Comparison of ENCODE assay signal across 24 mouse cellular contexts in genomic region chr15:64621876-64622275, GRCm38 (mm10).
DNase-seq lines count a peak whose midpoint lies in the region; TF ChIP-seq lines count a peak whose summit lies in the region.
"Had no signal": no experiment of that assay in that cellular context is flagged by ENCODE, and none has a peak within 500 bp of the region (broad histone marks: within the 10 kb centered on the region; RNA-seq: fewer than 3 reads in every experiment).

No protein-coding gene starts in this region.

- H3K27me3 ChIP-seq in myocyte (ENCODE audit: control insufficient read depth, insufficient read depth, insufficient read length): no peaks in the 10 kb centered on the region
- H3K27me3 ChIP-seq: intestine, embryonic 15.5 days; limb, embryonic 13.5 days; liver, embryonic 12.5 days had no signal

- intact Hi-C loops in gastrocnemius, postnatal 14 days (cut with DNase I; ENCODE audit: low total_unique reads): loop anchor here (10.0 kb wide), 1 partner anchor 227 kb away; no protein-coding TSS in a partner anchor
- intact Hi-C loops in heart, postnatal 25 days (cut with DNase I): loop anchor here (5.0 kb wide), 2 partner anchors 70 to 220 kb away; no protein-coding TSS in a partner anchor

- H3K36me3 ChIP-seq in myocyte (ENCODE audit: control insufficient read depth, insufficient read depth): no peaks in the 10 kb centered on the region
- H3K36me3 ChIP-seq: forebrain, embryonic 10.5 days; hindbrain, embryonic 10.5 days; intestine, embryonic 15.5 days; limb, embryonic 13.5 days; liver, embryonic 12.5 days; midbrain, embryonic 10.5 days had no signal

- no peak for TF ChIP-seq POLR2A in myocyte (IDR thresholded peaks at IDR 0.05; ENCODE audit: insufficient read length, low read depth)

- H3ac ChIP-seq in myocyte (ENCODE audit: control insufficient read depth, insufficient read length): no peak overlapping the region

- peak; percentile 43 for DNase-seq in gastrocnemius, adult 18-20 months (ENCODE audit: low spot score)
- DNase-seq in gastrocnemius, postnatal 14 days: no peak
- peak; percentile 16 for DNase-seq in heart, adult 8-10 months (ENCODE audit: low spot score)
- DNase-seq in heart, postnatal 25 days (ENCODE audit: low spot score): no peak
- DNase-seq in NIH3T3 (ENCODE audit: low read depth): peak; percentile 74
- no peak for DNase-seq in right cerebral cortex, postnatal 10 days (ENCODE audit: low spot score in 2 of 2)
- no peak for DNase-seq in left cerebral cortex, adult 11 months (ENCODE audit: low spot score)
- DNase-seq: cerebellum, adult 8-10 months; cerebellum, postnatal 36 days; embryo, embryonic 11 days; forebrain, postnatal 0 days; kidney, adult 8-10 months; kidney, postnatal 25 days; layer of hippocampus, postnatal 36 days; lung, adult 18-20 months; thymus, postnatal 14 days had no signal

- peak overlapping the region; percentile 69 for H3K4me2 ChIP-seq in myocyte (ENCODE audit: low read depth)
- H3K4me2 ChIP-seq: intestine, embryonic 15.5 days; limb, embryonic 13.5 days; liver, embryonic 12.5 days had no signal

- no peaks in the 10 kb centered on the region for H3K79me2 ChIP-seq in myocyte (ENCODE audit: control insufficient read depth, insufficient read depth)

- no peak overlapping the region for H3K4me3 ChIP-seq in myocyte
- H3K4me3 ChIP-seq: forebrain, embryonic 10.5 days; hindbrain, embryonic 10.5 days; intestine, embryonic 15.5 days; layer of hippocampus, adult 2 months; limb, embryonic 13.5 days; liver, embryonic 12.5 days; midbrain, embryonic 10.5 days had no signal

TF ChIP-seq in myocyte, 11 proteins besides CTCF, POLR2A, EP300 and RAD21:
- TF ChIP-seq CEBPB (IDR thresholded peaks at IDR 0.05; ENCODE audit: insufficient read depth, poor library complexity, severe bottlenecking) (no peak), USF1 (IDR thresholded peaks at IDR 0.05; ENCODE audit: low read depth) (no peak), TCF3 (IDR thresholded peaks at IDR 0.05; ENCODE audit: insufficient read length, low read depth) (no peak), REST (IDR thresholded peaks at IDR 0.05; ENCODE audit: insufficient read depth, insufficient read length) (no peak), E2F4 (IDR thresholded peaks at IDR 0.05; ENCODE audit: insufficient read depth) (no peak), MYOG (IDR thresholded peaks at IDR 0.05; ENCODE audit: control insufficient read depth in 1 of 3, insufficient read depth in 1 of 3, insufficient read length in 2 of 3, low read depth in 2 of 3) (no peak), MAX (IDR thresholded peaks at IDR 0.05; ENCODE audit: low read depth) (no peak), POLR2AphosphoS2 (IDR thresholded peaks at IDR 0.05; ENCODE audit: insufficient read length, low read depth) (no peak), SRF (IDR thresholded peaks at IDR 0.05; ENCODE audit: control insufficient read depth, insufficient read length, low read depth) (no peak), TCF12 (IDR thresholded peaks at IDR 0.05; ENCODE audit: insufficient read depth, poor library complexity, severe bottlenecking) (no peak), MYOD1 (IDR thresholded peaks at IDR 0.05; ENCODE audit: control insufficient read depth in 1 of 3, insufficient read length in 2 of 3, low read depth in 2 of 3) (no peak)

Comparison
In these comparisons a context has a peak if more than half of its experiments do, and no peak if none do; other contexts are left out.
1. DNase-seq: peak in gastrocnemius, adult 18-20 months (single experiment), heart, adult 8-10 months (single experiment) and NIH3T3 (single experiment); none in gastrocnemius, postnatal 14 days (single experiment), heart, postnatal 25 days (single experiment), right cerebral cortex, postnatal 10 days (0 of 2) and left cerebral cortex, adult 11 months (single experiment).